Mouse (Mus musculus) fat pad, adult 2 months (tissue): ENCODE results near the gene Chl1.

Experiments used
- DNase-seq: peaks from one replicate; pipeline ENCODE4 v3.0.0-alpha.2; 2011; ENCODE audit warnings: low read depth, low spot score; ENCODE audit errors: extremely low read depth

The Chl1 gene

DNA sequence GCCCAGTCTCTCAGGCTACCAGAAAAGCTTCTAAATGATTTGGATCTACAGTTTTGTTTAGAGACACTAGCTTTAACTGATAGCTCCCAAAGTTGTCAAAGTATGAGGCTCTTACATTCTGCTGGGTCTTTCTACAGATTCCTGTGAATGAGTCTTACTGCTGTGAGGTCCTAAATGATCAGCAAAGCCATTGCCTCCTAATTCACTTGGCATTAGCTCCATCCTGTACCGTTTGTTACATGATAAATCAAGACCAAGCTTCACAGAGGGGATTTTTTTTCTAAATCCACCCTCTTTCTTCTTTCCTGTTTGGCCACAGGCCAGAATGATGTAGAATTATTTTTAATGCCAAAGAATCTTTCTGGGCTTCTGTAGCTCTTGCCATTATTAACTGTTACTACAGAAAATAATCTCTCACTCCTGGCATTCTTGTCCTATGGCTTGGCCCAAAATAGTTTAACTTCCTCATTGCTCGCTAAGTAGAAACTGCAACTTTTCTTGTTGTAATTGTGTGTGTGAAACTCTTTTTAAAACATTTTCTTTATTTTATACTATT, 280.8 kb downstream of the Chl1 start:
- no peak for DNase-seq

- DNase-seq: no peak
These were observed 284.9 kb downstream of the Chl1 start for GRCm38 (mm10) chr6:103795241-103795640.
